Mouse (Mus musculus) heart, postnatal 25 days (tissue): ENCODE data around the gene Arl15. TPM values are rescaled to one million over a fixed set of nuclear protein-coding genes. Genes with fewer than 3 reads are reported as not detected.

Source experiments
- DNase-seq: peaks from one replicate; pipeline ENCODE4 v3.0.0; 2022; ENCODE audit warnings: low spot score
- intact Hi-C: fragments of 180-260 bp; cut with DNase I; formaldehyde crosslinking; loops from one replicate; pipeline ENCODE4 v1.15.1; 2025
- total RNA-seq, 2 experiments: library from RNA; stranded (reverse); gene quantifications; 2 replicates each; pipeline ENCODE4 v1.2.3; 2021

Gene Arl15
- total RNA-seq, 2 experiments from 2014 or later: 8.5 to 9.4 TPM

- intact Hi-C loops: no loop called here
- no peak for DNase-seq
Measured at GRCm38 (mm10) chr13:114151698-114152069, 357.4 kb downstream of the Arl15 start.

- no peak for DNase-seq
- intact Hi-C loops: no loop called here
Measured at GRCm38 (mm10) chr13:114156689-114157088, 362.4 kb downstream of the Arl15 start.

- intact Hi-C loops: no loop called here
- no peak for DNase-seq
Measured at GRCm38 (mm10) chr13:114158111-114158730, 363.9 kb downstream of the Arl15 start.

DNA sequence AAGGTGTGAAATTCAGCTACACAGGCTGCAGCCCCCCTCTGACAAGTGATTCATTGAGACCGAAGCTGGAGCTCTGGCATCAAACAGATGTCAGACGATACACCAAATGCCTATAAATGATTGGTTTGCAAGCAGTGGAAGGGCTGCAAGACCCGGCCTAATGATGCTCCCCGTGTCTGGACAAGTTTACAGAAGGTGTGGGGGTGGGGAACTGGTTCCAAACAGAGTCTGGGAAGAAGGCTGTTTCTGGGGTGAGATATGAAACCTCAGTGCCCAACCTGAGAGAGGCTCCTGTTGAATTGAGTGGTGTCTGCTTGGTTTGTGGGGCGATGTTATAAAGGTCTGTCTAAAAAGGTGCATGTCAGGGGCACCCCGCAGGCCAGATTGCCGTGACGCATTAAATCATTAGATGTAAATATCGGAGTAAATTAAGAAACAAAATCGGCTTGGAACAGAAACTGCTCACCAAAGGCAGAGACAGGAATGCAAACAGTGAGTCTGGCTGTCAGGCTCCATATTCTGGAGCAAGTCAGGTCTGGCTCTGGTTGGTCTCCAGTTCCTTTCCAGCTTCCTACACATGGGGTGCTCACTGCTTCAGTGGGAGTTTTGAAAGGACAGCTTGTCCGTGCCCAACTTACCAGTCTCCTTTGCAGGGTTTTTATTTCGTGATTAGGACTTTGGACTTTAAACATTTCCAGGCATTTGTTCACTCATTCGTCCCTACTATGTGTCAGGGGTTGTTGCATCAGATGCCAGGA, 365.5 kb downstream of the Arl15 start:
- DNase-seq: no peak
- intact Hi-C loops: no loop called here

DNA sequence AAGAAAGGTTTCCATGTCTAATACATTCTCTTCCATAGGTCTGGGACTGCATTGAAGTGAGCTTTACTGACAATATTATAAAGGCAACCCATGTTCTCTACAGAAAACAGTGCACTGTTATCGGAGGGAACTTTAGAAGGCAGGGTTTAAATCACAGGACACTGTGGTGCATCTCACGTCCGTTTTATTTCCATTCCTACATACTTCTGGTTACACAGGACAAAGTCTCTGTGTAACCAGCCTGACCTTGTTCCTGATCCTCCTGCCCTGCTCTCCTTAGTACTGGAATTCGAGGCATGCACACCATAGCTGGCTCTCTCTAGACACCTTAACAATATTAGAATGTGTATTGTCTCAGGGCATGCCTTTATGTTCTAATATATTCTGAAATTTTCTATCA, 368.4 kb downstream of the Arl15 start:
- DNase-seq: no peak
- intact Hi-C loops: no loop called here

GRCm38 (mm10) chr13:114165616-114166015, 371.3 kb downstream of the Arl15 start:
- no peak for DNase-seq
- intact Hi-C loops: no loop called here

- intact Hi-C loops: no loop called here
- DNase-seq: no peak
Measured at GRCm38 (mm10) chr13:114166439-114167183, 372.3 kb downstream of the Arl15 start.

DNA sequence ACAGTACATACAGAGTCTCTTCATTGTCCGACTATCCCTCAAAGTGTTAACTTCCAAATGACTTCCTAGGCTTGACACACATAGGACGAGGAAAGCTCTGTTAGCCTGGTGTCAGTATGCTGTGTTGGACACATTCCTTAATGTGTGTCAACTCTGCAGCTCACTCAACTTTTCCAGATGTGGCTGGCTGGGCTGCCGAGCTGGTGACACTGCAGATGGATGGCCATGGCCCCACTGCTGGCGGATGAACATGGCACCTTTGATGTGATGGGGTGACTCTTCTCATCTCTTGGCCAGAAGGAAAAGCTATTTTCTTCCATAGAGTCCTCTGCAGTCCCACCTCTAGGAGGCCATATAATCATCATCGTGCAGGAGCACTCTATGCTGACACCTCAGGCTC, 375.8 kb downstream of the Arl15 start:
- intact Hi-C loops: no loop called here
- no peak for DNase-seq

- intact Hi-C loops: no loop called here
- DNase-seq: no peak
Measured at GRCm38 (mm10) chr13:114171465-114171864, 377.2 kb downstream of the Arl15 start.

DNA sequence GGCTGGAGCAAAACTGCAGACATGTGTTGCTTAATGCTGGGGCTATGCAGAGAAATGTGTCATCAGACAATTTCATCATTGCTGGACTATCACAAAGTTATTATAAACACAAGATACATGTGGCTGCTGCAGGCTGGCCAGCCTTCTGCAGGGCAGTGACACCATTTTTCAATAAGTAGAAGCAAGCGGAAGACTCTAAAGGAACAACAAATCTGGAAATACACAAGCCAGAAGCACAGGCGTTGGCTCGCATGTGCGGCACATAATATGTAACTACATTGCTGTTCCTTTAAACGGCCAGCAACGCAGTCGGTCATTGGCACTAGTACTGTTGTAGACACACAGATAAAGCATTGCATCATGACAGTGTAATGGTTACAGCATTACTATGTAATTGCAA, 393.8 kb downstream of the Arl15 start:
- no peak for DNase-seq
- intact Hi-C loops: no loop called here

- intact Hi-C loops: no loop called here
- no peak for DNase-seq
Measured at GRCm38 (mm10) chr13:114188801-114189200, 394.5 kb downstream of the Arl15 start.

GRCm38 (mm10) chr13:114189441-114189840, 395.1 kb downstream of the Arl15 start:
- no peak for DNase-seq
- intact Hi-C loops: no loop called here

- intact Hi-C loops: no loop called here
- no peak for DNase-seq
Measured at GRCm38 (mm10) chr13:114190898-114191297, 396.6 kb downstream of the Arl15 start.

- DNase-seq: no peak
- intact Hi-C loops: no loop called here
Measured at GRCm38 (mm10) chr13:114198252-114198799, 404.0 kb downstream of the Arl15 start.

DNA sequence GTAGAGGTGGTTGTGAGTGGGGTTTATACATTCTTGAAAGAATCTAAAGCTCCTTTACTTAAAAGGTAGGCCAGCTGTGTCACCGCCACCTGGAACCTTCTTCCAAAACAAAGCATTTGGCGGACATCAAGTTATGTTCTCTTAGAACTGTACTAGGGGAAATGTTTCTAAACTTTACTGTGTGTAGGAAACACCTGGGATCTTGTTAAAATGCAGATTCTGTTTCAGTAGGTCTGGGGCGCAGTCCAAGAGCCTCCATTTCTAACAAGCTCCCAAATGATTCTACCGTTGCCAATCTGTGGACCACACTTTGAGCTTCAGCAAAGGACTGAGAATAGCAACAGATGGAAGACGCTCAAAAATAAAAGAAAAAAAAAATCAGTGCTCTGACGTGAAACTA, 405.4 kb downstream of the Arl15 start:
- no peak for DNase-seq
- intact Hi-C loops: no loop called here

- intact Hi-C loops: no loop called here
- DNase-seq: no peak
Measured at GRCm38 (mm10) chr13:114200545-114200944, 406.2 kb downstream of the Arl15 start.

DNA sequence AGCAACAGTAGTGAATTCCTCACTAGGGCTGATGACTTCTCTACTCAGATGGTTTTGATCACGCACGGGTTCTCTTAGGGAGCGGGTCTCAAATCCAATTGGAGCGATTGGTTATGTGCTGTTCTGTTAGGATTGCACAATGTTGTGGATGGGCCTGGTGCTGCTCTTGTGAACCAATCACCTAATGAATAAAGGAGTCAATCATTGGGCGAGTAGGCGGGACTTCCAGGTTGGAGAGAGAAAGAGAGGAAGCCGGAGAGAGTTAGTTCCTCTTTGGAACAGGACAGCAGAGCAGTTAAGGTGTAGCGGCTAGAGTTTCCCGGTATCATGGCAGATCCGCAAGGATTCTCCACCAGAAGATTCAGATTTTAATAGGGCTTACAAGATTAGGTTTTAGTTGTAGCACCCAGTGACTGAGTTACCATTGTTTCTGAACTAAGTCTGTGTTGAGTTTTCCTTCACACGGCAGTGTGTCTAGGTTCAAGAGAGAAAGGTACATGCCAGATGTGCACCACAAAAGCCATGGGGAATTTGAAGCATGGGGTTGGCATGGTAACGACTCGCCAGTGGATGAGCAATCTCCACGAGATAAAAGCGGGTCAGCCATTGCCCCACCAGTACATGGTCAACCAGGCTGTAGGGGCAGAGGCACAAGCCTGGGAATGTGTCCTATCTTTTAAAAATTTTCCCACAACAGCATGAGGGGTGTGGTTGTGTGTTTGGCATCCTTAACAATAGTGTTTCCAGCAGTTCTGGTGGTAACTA, 408.7 kb downstream of the Arl15 start:
- intact Hi-C loops: no loop called here
- DNase-seq: no peak
